Mouse (Mus musculus) right cerebral cortex, postnatal 10 days (tissue): ENCODE results near the gene Chmp1a.

ENCODE experiments used
- DNase-seq, 2 experiments: peaks; one replicate each; pipeline ENCODE4 v3.0.0; 2021; ENCODE audit warnings: low spot score in 2 of 2

Chmp1a gene

GRCm38 (mm10) chr8:123156070-123156773, 56.3 kb downstream of the Chmp1a start:
- DNase-seq, result no peak

GRCm38 (mm10) chr8:123155177-123155576, 57.4 kb downstream of the Chmp1a start:
- DNase-seq, result no peak
